Mouse (Mus musculus): Measurements from ENCODE around the gene Slc38a1. TPM values are rescaled to one million over a fixed set of nuclear protein-coding genes. Genes with fewer than 3 reads are reported as not detected.
"Not testable (repeated sequence)": the region's sequence is repeated elsewhere in the genome, so short reads cannot be mapped to it uniquely, and the experiment has no call there.

Gene Slc38a1
- polyA plus RNA-seq, 1 experiment from 2014 or later = 127 TPM

GRCm38 (mm10) chr15:96634670-96635405, 7.9 kb downstream of the Slc38a1 start:
- WGBS = 91% methylated on average over 19 of the region's 19 CpGs
- no peaks in the 10 kb centered on the region for H3K36me3 ChIP-seq (ENCODE audit: control insufficient read depth, insufficient read depth, low read length)

DNA sequence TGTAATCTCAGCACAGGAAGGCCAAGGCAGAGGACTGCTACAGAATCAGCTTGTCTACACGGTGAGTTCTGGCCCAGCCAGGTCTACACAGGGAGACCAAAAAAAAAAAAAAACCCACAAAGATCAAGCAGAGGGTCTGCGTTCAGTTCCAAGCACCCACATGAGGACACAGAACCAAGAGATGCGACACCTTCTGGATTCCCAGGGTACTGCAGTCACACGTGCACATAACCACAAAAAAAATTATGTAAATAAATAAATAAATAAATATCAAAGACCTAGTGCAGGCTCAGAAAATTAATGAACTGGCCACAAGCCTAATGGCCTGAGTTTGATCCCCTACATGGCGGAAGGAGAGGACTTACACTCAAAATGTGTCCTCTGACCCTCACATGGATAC, 10.5 kb downstream of the Slc38a1 start:
- no peak overlapping the region for H3K27ac ChIP-seq (ENCODE audit: low read depth, low read length)
- H3K9ac ChIP-seq (ENCODE audit: low read depth, low read length) = no peak overlapping the region
- no peak for ATAC-seq
- H3K4me2 ChIP-seq (ENCODE audit: low read length) = no peak overlapping the region
- no peaks in the 10 kb centered on the region for H3K36me3 ChIP-seq (ENCODE audit: control insufficient read depth, insufficient read depth, low read length)
- H3K4me1 ChIP-seq (ENCODE audit: control insufficient read depth, insufficient read depth, low read depth, low read length) = no peaks in the 10 kb centered on the region
- 94% methylated on average over 5 of the region's 5 CpGs for WGBS
- H3K9me3 ChIP-seq (ENCODE audit: control insufficient read depth, low read length) = no peaks in the 10 kb centered on the region
- H3K27me3 ChIP-seq (replicated peaks; ENCODE audit: control insufficient read depth, insufficient read depth, low read length) = no peaks in the 10 kb centered on the region
- H3K4me3 ChIP-seq (ENCODE audit: low read length) = no peak overlapping the region

More at GRCm38 (mm10) chr15:96634670-96635405, 7.9 kb downstream of the Slc38a1 start:
- ATAC-seq = no peak
- Histone ChIP-seq H3K9me3 (ENCODE audit: control insufficient read depth, low read length) (no peaks in the 10 kb centered on the region), H3K4me1 (ENCODE audit: control insufficient read depth, insufficient read depth, low read depth, low read length) (peaks cover 21% of the 10 kb centered on the region), H3K27ac (ENCODE audit: low read depth, low read length) (no peak overlapping the region), H3K27me3 (replicated peaks; ENCODE audit: control insufficient read depth, insufficient read depth, low read length) (no peaks in the 10 kb centered on the region), H3K4me3 (ENCODE audit: low read length) (no peak overlapping the region), H3K4me2 (ENCODE audit: low read length) (no peak overlapping the region), H3K9ac (ENCODE audit: low read depth, low read length) (no peak overlapping the region)

DNA sequence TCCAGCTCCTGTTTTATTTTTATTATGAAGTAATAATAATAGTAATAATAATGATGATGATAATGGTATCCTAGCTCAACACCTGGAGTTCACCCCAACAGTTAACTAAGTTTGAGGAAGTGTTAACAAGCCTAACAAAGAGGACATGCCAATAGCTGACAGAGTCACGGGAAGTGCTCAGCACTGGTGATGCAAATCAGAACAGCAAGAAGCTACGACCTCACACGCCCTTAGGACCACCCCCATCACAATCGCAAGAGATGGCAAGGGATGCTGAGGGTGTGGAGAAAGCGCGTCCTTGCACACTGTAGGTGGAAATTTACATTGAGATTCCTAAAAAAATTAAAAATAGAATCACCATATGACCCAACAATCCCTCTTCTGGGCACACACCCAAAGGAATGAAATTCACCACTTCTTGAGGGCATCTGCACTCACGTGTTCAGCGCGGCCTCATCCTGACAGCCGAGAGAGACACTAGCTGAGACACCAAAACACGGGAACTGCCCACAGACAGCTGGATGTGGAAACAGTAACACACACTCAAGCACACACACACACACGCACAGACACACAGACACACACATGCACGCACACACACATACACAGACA, 11.5 kb downstream of the Slc38a1 start:
- ATAC-seq = no peak
- H3K9me3 ChIP-seq (ENCODE audit: control insufficient read depth, low read length) = no peaks in the 10 kb centered on the region
- H3K36me3 ChIP-seq (ENCODE audit: control insufficient read depth, insufficient read depth, low read length) = no peaks in the 10 kb centered on the region
- 83% methylated on average over 13 of the region's 13 CpGs for WGBS
- no peaks in the 10 kb centered on the region; the same call in 1 of the 2 replicates for H3K4me1 ChIP-seq (ENCODE audit: control insufficient read depth, insufficient read depth, low read depth, low read length)
- H3K27ac ChIP-seq (ENCODE audit: low read depth, low read length) = no peak overlapping the region
- no peak overlapping the region for H3K9ac ChIP-seq (ENCODE audit: low read depth, low read length)
- H3K4me2 ChIP-seq (ENCODE audit: low read length) = no peak overlapping the region
- H3K27me3 ChIP-seq (replicated peaks; ENCODE audit: control insufficient read depth, insufficient read depth, low read length) = no peaks in the 10 kb centered on the region
- H3K4me3 ChIP-seq (ENCODE audit: low read length) = no peak overlapping the region

DNA sequence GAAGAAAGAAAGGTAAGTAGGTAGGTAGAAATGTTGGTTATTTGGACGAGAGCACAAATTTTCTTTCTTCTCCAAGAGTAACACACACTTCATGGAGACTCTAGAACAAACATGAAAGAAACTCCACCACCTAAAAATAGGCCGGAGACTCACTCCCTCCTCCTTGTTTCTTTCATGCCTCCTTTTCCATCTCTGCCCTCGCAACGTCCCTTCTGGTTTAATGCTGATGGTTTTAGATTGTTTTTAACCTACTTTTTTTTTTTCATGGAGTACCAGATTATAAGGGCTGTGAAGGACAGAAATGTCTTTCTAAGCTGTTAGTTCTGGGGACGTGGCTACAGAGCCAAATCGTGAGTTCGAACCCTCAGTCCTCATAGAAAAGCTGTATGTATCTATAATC, 14.5 kb downstream of the Slc38a1 start:
- Histone ChIP-seq H3K4me3 (ENCODE audit: low read length) (no peak overlapping the region), H3K9ac (ENCODE audit: low read depth, low read length) (no peak overlapping the region), H3K4me1 (ENCODE audit: control insufficient read depth, insufficient read depth, low read depth, low read length) (no peaks in the 10 kb centered on the region; the same call in 1 of the 2 replicates), H3K27ac (ENCODE audit: low read depth, low read length) (no peak overlapping the region), H3K9me3 (ENCODE audit: control insufficient read depth, low read length) (no peaks in the 10 kb centered on the region), H3K4me2 (ENCODE audit: low read length) (no peak overlapping the region), H3K36me3 (ENCODE audit: control insufficient read depth, insufficient read depth, low read length) (peaks cover 8% of the 10 kb centered on the region), H3K27me3 (replicated peaks; ENCODE audit: control insufficient read depth, insufficient read depth, low read length) (no peaks in the 10 kb centered on the region)
- WGBS = 96% methylated on average over 7 of the region's 7 CpGs
- ATAC-seq = no peak

GRCm38 (mm10) chr15:96626871-96627270, 15.8 kb downstream of the Slc38a1 start:
- Histone ChIP-seq H3K9ac (ENCODE audit: low read depth, low read length) (no peak overlapping the region), H3K27me3 (replicated peaks; ENCODE audit: control insufficient read depth, insufficient read depth, low read length) (no peaks in the 10 kb centered on the region), H3K27ac (ENCODE audit: low read depth, low read length) (no peak overlapping the region), H3K4me3 (ENCODE audit: low read length) (no peak overlapping the region), H3K9me3 (ENCODE audit: control insufficient read depth, low read length) (no peaks in the 10 kb centered on the region; the same call in 1 of the 2 replicates), H3K4me2 (ENCODE audit: low read length) (no peak overlapping the region), H3K36me3 (ENCODE audit: control insufficient read depth, insufficient read depth, low read length) (peaks cover 22% of the 10 kb centered on the region), H3K4me1 (ENCODE audit: control insufficient read depth, insufficient read depth, low read depth, low read length) (no peaks in the 10 kb centered on the region; the same call in 1 of the 2 replicates)
- WGBS = 79% methylated on average over 5 of the region's 5 CpGs
- no peak for ATAC-seq

DNA sequence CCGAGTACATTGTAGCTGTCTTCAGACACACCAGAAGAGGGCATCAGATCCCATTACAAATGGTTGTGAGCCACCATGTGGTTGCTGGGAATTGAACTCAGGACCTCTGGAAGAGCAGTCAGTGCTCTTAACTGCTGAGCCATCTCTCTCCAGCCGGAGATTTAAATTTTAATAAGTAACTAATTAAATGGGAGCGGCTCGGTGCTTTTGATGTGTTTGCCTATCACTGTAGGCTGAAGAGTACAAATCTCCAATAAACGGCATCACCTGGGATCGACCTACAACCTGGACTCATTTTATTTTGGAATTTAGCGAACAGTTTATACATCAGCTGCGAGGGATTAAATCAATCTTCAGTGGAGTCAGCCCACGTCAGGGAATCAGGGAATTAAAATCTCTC, 17.7 kb downstream of the Slc38a1 start:
- H3K9me3 ChIP-seq (ENCODE audit: control insufficient read depth, low read length); H3K9ac ChIP-seq (ENCODE audit: low read depth, low read length); H3K4me1 ChIP-seq (ENCODE audit: control insufficient read depth, insufficient read depth, low read depth, low read length); H3K4me2 ChIP-seq (ENCODE audit: low read length); H3K4me3 ChIP-seq (ENCODE audit: low read length); H3K27me3 ChIP-seq (replicated peaks; ENCODE audit: control insufficient read depth, insufficient read depth, low read length); H3K27ac ChIP-seq (ENCODE audit: low read depth, low read length); ATAC-seq: not testable (repeated sequence)
- H3K36me3 ChIP-seq (ENCODE audit: control insufficient read depth, insufficient read depth, low read length) = peaks cover 22% of the 10 kb centered on the region
- WGBS = 85% methylated on average over 9 of the region's 9 CpGs

DNA sequence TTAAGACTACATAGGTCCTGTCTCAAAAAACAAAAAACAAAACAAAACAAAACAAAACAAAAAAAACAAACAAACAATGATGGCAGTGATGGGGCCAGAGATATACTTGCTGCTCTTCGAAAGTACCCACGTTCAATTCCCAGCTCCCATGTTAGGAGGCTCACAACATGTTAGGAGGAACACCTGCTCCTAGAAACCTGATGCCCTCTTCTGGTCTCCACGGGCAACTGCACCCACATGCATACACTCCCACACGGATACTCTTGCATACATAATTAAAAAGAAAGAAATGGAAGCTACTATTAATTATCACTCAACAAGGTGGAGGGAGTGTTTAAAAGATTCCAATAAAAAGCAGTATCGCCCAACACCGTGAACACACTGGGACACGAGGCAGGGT, 20.3 kb downstream of the Slc38a1 start:
- Histone ChIP-seq H3K27me3 (replicated peaks; ENCODE audit: control insufficient read depth, insufficient read depth, low read length) (no peaks in the 10 kb centered on the region), H3K9ac (ENCODE audit: low read depth, low read length) (no peak overlapping the region), H3K4me3 (ENCODE audit: low read length) (no peak overlapping the region), H3K36me3 (ENCODE audit: control insufficient read depth, insufficient read depth, low read length) (peaks cover 24% of the 10 kb centered on the region), H3K27ac (ENCODE audit: low read depth, low read length) (no peak overlapping the region), H3K4me1 (ENCODE audit: control insufficient read depth, insufficient read depth, low read depth, low read length) (no peaks in the 10 kb centered on the region; the same call in 1 of the 2 replicates), H3K4me2 (ENCODE audit: low read length) (no peak overlapping the region), H3K9me3 (ENCODE audit: control insufficient read depth, low read length) (no peaks in the 10 kb centered on the region; the same call in 1 of the 2 replicates)
- ATAC-seq = no peak
- 96% methylated on average over 7 of the region's 7 CpGs for WGBS

DNA sequence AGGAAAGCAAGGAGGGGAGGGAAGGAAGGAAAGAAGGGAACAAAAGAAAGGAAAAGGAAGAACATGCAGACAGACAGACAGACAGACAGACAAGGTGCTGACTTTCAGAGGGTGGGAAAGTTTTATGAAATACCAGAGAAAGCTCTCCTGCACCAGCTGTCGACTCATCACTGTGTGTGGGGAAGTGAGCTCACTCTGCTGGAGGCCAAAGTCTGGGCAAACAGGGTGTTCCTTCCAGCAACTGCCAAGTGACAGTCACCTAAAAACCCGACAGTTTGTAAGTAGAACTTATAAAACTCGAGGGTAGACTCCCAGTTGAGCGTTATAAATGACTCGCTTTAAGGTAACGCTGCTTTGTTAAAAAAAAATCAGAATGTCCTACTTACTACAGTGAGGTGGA, 21.0 kb downstream of the Slc38a1 start:
- 90% methylated on average over 6 of the region's 6 CpGs for WGBS
- ATAC-seq = no peak
- peaks cover 26% of the 10 kb centered on the region for H3K36me3 ChIP-seq (ENCODE audit: control insufficient read depth, insufficient read depth, low read length)
- no peak overlapping the region for H3K4me2 ChIP-seq (ENCODE audit: low read length)
- H3K9me3 ChIP-seq (ENCODE audit: control insufficient read depth, low read length) = no peaks in the 10 kb centered on the region; the same call in 1 of the 2 replicates
- no peak overlapping the region for H3K9ac ChIP-seq (ENCODE audit: low read depth, low read length)
- no peak overlapping the region for H3K27ac ChIP-seq (ENCODE audit: low read depth, low read length)
- no peak overlapping the region for H3K4me3 ChIP-seq (ENCODE audit: low read length)
- H3K4me1 ChIP-seq (ENCODE audit: control insufficient read depth, insufficient read depth, low read depth, low read length) = no peaks in the 10 kb centered on the region; the same call in 1 of the 2 replicates
- no peaks in the 10 kb centered on the region for H3K27me3 ChIP-seq (replicated peaks; ENCODE audit: control insufficient read depth, insufficient read depth, low read length)

GRCm38 (mm10) chr15:96617555-96617954, 25.2 kb downstream of the Slc38a1 start:
- no peak overlapping the region for H3K4me3 ChIP-seq (ENCODE audit: low read length)
- no peak overlapping the region for H3K4me2 ChIP-seq (ENCODE audit: low read length)
- no peaks in the 10 kb centered on the region for H3K4me1 ChIP-seq (ENCODE audit: control insufficient read depth, insufficient read depth, low read depth, low read length)
- no peak for ATAC-seq
- H3K9me3 ChIP-seq (ENCODE audit: control insufficient read depth, low read length) = peaks cover 6% of the 10 kb centered on the region
- no peak overlapping the region for H3K9ac ChIP-seq (ENCODE audit: low read depth, low read length)
- H3K27me3 ChIP-seq (replicated peaks; ENCODE audit: control insufficient read depth, insufficient read depth, low read length) = no peaks in the 10 kb centered on the region
- H3K27ac ChIP-seq (ENCODE audit: low read depth, low read length) = no peak overlapping the region
- peaks cover 48% of the 10 kb centered on the region for H3K36me3 ChIP-seq (ENCODE audit: control insufficient read depth, insufficient read depth, low read length)
- 96% methylated on average over 7 of the region's 7 CpGs for whole genome bisulfite sequencing

Data from hindbrain, embryonic 16.5 days (tissue).